In genomic region chr8:90794990-90795861, GRCm38 (mm10) we compare ENCODE assay signal across 7 mouse cellular contexts. TPM values are rescaled to one million over a fixed set of nuclear protein-coding genes. Genes with fewer than 3 reads are reported as not detected.
DNase-seq lines count a peak whose midpoint lies in the region; ATAC-seq and TF ChIP-seq lines count a peak whose summit lies in the region.

No protein-coding gene starts in this region.

- WGBS in cerebellum, adult 2 months, result 7% methylated on average over 12 of the region's 12 CpGs
- WGBS in hindbrain, embryonic 15.5 days, result 11% methylated on average over 12 of the region's 12 CpGs
- WGBS in small intestine, adult 2 months, result 11% methylated on average over 12 of the region's 12 CpGs

- no peaks in the 10 kb centered on the region; the same call in 1 of the 2 replicates for H3K4me1 ChIP-seq in cerebellum, adult 2 months (ENCODE audit: control insufficient read depth, insufficient read depth, low read length)
- peaks cover 14% of the 10 kb centered on the region for H3K4me1 ChIP-seq in hindbrain, embryonic 15.5 days (replicated peaks)
- H3K4me1 ChIP-seq in megakaryocyte, embryonic 14.5 days, result peaks cover 22% of the 10 kb centered on the region
- H3K4me1 ChIP-seq in small intestine, adult 2 months (ENCODE audit: control insufficient read depth, insufficient read depth, insufficient read length, low read length), result peaks cover 5% of the 10 kb centered on the region; the same call in 1 of the 2 replicates

- no peaks in the 10 kb centered on the region for H3K9me3 ChIP-seq in hindbrain, embryonic 15.5 days
- H3K9me3 ChIP-seq in megakaryocyte, embryonic 14.5 days, result no peaks in the 10 kb centered on the region

- H3K36me3 ChIP-seq in hindbrain, embryonic 15.5 days, result no peaks in the 10 kb centered on the region
- H3K36me3 ChIP-seq in megakaryocyte, embryonic 14.5 days (replicated peaks; ENCODE audit: low read length), result no peaks in the 10 kb centered on the region
- H3K36me3 ChIP-seq in small intestine, adult 2 months (ENCODE audit: control insufficient read depth, insufficient read depth, low read length), result no peaks in the 10 kb centered on the region

- intact Hi-C loops in left cerebral cortex, adult 2 months (cut with DNase I), result loop anchor here (2.0 to 10.0 kb wide), 3 partner anchors 88 to 794 kb away; partner anchors contain the start of gene Tox3

- H3K27me3 ChIP-seq in cerebellum, adult 2 months (ENCODE audit: control insufficient read depth, insufficient read depth, low read length), result no peaks in the 10 kb centered on the region
- no peaks in the 10 kb centered on the region for H3K27me3 ChIP-seq in hindbrain, embryonic 15.5 days
- no peaks in the 10 kb centered on the region for H3K27me3 ChIP-seq in megakaryocyte, embryonic 14.5 days (replicated peaks)
- H3K27me3 ChIP-seq in small intestine, adult 2 months (ENCODE audit: control insufficient read depth, insufficient read depth, low read length), result no peaks in the 10 kb centered on the region

- peak overlapping the region; percentile 9 for H3K9ac ChIP-seq in hindbrain, embryonic 15.5 days

- peak; percentile 58; the same call in 1 of the 2 replicates for TF ChIP-seq CTCF in cerebellum, adult 2 months (IDR thresholded peaks at IDR 0.05; ENCODE audit: borderline replicate concordance, insufficient read depth, low read depth, low read length)
- peak; percentile 66 for TF ChIP-seq CTCF in left cerebral cortex, adult 2 months (IDR thresholded peaks at IDR 0.05)
- peak; percentile 86; the same call in 1 of the 2 replicates for TF ChIP-seq CTCF in small intestine, adult 2 months (IDR thresholded peaks at IDR 0.05; ENCODE audit: extremely low read depth, insufficient read length, insufficient replicate concordance, low read depth, low read length)

- no peak for TF ChIP-seq POLR2A in cerebellum, adult 2 months (IDR thresholded peaks at IDR 0.05; ENCODE audit: borderline replicate concordance, insufficient read depth, low read length)
- TF ChIP-seq POLR2A in small intestine, adult 2 months (IDR thresholded peaks at IDR 0.05; ENCODE audit: low read depth, low read length), result no peak

- ATAC-seq in frontal cortex, adult (ENCODE audit: low TSS enrichment), result peak; percentile 80
- ATAC-seq in hindbrain, embryonic 15.5 days (ENCODE audit: low FRiP score, low read depth), result peak; percentile 30; the same call in 1 of the 2 replicates

- peak overlapping the region; percentile 38 for H3K4me2 ChIP-seq in hindbrain, embryonic 15.5 days

- H3K4me3 ChIP-seq in cerebellum, adult 2 months (replicated peaks; ENCODE audit: insufficient read depth, low read depth, low read length), result peak overlapping the region; percentile 50
- peak overlapping the region; percentile 9; the same call in 1 of the 2 replicates for H3K4me3 ChIP-seq in hindbrain, embryonic 15.5 days
- no peak overlapping the region for H3K4me3 ChIP-seq in left cerebral cortex, adult 2 months
- H3K4me3 ChIP-seq in megakaryocyte, embryonic 14.5 days (replicated peaks), result peak overlapping the region; percentile 89
- peak overlapping the region; percentile 49 for H3K4me3 ChIP-seq in small intestine, adult 2 months (ENCODE audit: low read depth, low read length)

- DNase-seq in R1 (ENCODE audit: low read depth, low spot score), result peak; percentile 89
- peak; percentile 41 to 52 for DNase-seq in cerebellum, adult 2 months
- DNase-seq in left cerebral cortex, adult 2 months (ENCODE audit: extremely low spot score in 1 of 2, low spot score in 2 of 2), result peak; percentile 30 to 39

- H3K27ac ChIP-seq in cerebellum, adult 2 months (ENCODE audit: insufficient read depth, low read length), result no peak overlapping the region
- H3K27ac ChIP-seq in hindbrain, embryonic 15.5 days (replicated peaks), result no peak overlapping the region
- 0 out of 2 replicates have a peak overlapping the region, but pooled peaks have one; percentile 13 for H3K27ac ChIP-seq in left cerebral cortex, adult 2 months
- 0 out of 2 replicates have a peak overlapping the region, but pooled peaks have one; percentile 11 for H3K27ac ChIP-seq in small intestine, adult 2 months (ENCODE audit: insufficient read depth, low read depth, low read length)

RNA-seq across cellular contexts. Expression of gene Gm19935, which starts 22.0 kb away (rescaled TPM):
- 7.3 and 9.9 TPM in 2 replicates for polyA plus RNA-seq in cerebellum, adult 2 months (2012; rRNA removed)
- 3.7 and 3.8 TPM in 2 replicates for polyA plus RNA-seq in hindbrain, embryonic 15.5 days (2015; fragmentation: Nextera tagmentation; extraction: Ambion mirVana)
- 1 to 10 TPM; 1.2 to 1.3 TPM for total RNA-seq in left cerebral cortex, adult 2 months (2021)
- not detected in 2 replicates for polyA plus RNA-seq in megakaryocyte, embryonic 14.5 days (2012; ENCODE audit: insufficient read depth, low replicate concordance)
- not detected in 2 replicates for polyA plus RNA-seq in small intestine, adult 2 months (2012; rRNA removed)

RNA-seq across cellular contexts. Expression of gene Chd9, which starts 32.9 kb away (rescaled TPM):
- 882 and 1,083 TPM in 2 replicates for polyA plus RNA-seq in cerebellum, adult 2 months (2012; rRNA removed)
- polyA plus RNA-seq in hindbrain, embryonic 15.5 days (2015; fragmentation: Nextera tagmentation; extraction: Ambion mirVana), result 94.7 and 100 TPM in 2 replicates
- total RNA-seq in left cerebral cortex, adult 2 months (2021), result 100 to 1,000 TPM; 226 to 228 TPM
- polyA plus RNA-seq in megakaryocyte, embryonic 14.5 days (2012; ENCODE audit: insufficient read depth, low replicate concordance), result 0.17 and 0.65 TPM in 2 replicates
- 200 and 339 TPM in 2 replicates for polyA plus RNA-seq in small intestine, adult 2 months (2012; rRNA removed)

Comparison
In these comparisons a context has a peak if more than half of its experiments do, and no peak if none do; other contexts are left out.
1. DNase-seq: peak in every context shown above with its lines; median percentile 89 in R1; 46 in cerebellum, adult 2 months; 34 in left cerebral cortex, adult 2 months.
2. H3K27ac ChIP-seq: peak in left cerebral cortex, adult 2 months (single experiment) and small intestine, adult 2 months (single experiment); none in cerebellum, adult 2 months (single experiment) and hindbrain, embryonic 15.5 days (single experiment).
3. RNA of gene Chd9, which starts 32.9 kb away (polyA plus RNA-seq): 882 to 1,083 TPM in cerebellum, adult 2 months, 200 to 339 TPM in small intestine, adult 2 months and 94.7 to 100 TPM in hindbrain, embryonic 15.5 days; 0.17 to 0.65 TPM in megakaryocyte, embryonic 14.5 days; every median in the first group is over 10 times any median in the second.
4. Peak in every context shown above with its lines, with median percentiles within 50 percentile points of each other: CTCF ChIP-seq.